Mouse (Mus musculus) midbrain, embryonic 11.5 days (tissue): Measurements from ENCODE around the gene Ttc30a1. TPM values are rescaled to one million over a fixed set of nuclear protein-coding genes. Genes with fewer than 3 reads are reported as not detected.

Experiments used
- ATAC-seq: fragments of 200-750 bp; cut with Nextera tagmentation; 2 replicates; pipeline ENCODE4 v1.8.0; 2017; ENCODE audit warnings: moderate TSS enrichment, moderate library complexity; ENCODE audit not compliant: low FRiP score
- DNase-seq: peaks from one replicate; pipeline ENCODE4 v3.0.0; 2015; ENCODE audit warnings: low spot score; ENCODE audit errors: missing footprints
- H3K27ac ChIP-seq: fragments of 300-500 bp; sonication (generic); 2 replicates; pipeline ENCODE4 v1.5.1; 2014; ENCODE audit warnings: low read depth, low read length
- H3K27me3 ChIP-seq: fragments of 300-500 bp; sonication (generic); 2 replicates; pipeline ENCODE4 v1.6.1; 2014; ENCODE audit warnings: mild to moderate bottlenecking, low read length, moderate library complexity, mixed read lengths; ENCODE audit not compliant: control insufficient read depth, insufficient read depth
- H3K36me3 ChIP-seq: fragments of 300-500 bp; sonication (generic); 2 replicates; pipeline ENCODE4 v1.6.1; 2014; ENCODE audit warnings: mild to moderate bottlenecking, low read length, moderate library complexity, mixed read lengths; ENCODE audit not compliant: control insufficient read depth, insufficient read depth
- H3K4me1 ChIP-seq: fragments of 300-500 bp; sonication (generic); 2 replicates; pipeline ENCODE4 v1.6.1; 2014; ENCODE audit warnings: low read length; ENCODE audit not compliant: control insufficient read depth, insufficient read depth
- H3K4me2 ChIP-seq: fragments of 300-500 bp; sonication (generic); 2 replicates; pipeline ENCODE4 v1.6.1; 2014; ENCODE audit warnings: mild to moderate bottlenecking, moderate library complexity
- H3K4me3 ChIP-seq: fragments of 300-500 bp; sonication (generic); 2 replicates; pipeline ENCODE4 v1.5.1; 2014; ENCODE audit warnings: low read depth, low read length
- H3K9ac ChIP-seq: fragments of 300-500 bp; sonication (generic); 2 replicates; pipeline ENCODE4 v1.6.1; 2014; ENCODE audit warnings: low read length
- H3K9me3 ChIP-seq: fragments of 300-500 bp; sonication (generic); 2 replicates; pipeline ENCODE4 v1.6.1; 2016; ENCODE audit warnings: low read length; ENCODE audit not compliant: control insufficient read depth
- WGBS: fragments of 180-500 bp; shearing (Covaris S2); extraction: QIAGEN DNeasy Blood & Tissue Kit; methylation state at CpG from one replicate; pipeline ENCODE4 v1.1.7; 2014; 5-methylcytosine and 5-hydroxymethylcytosine counted together
- polyA plus RNA-seq: library from polyadenylated mRNA; unstranded; fragments of >200 nt; fragmentation: Nextera tagmentation; extraction: Ambion mirVana; gene quantifications from 2 replicates; pipeline ENCODE4 v1.2.1, GENCODE M21; 2014

Gene Ttc30a1
- polyA plus RNA-seq, 1 experiment from 2014 or later, result 12.0 TPM

- DNase-seq (peak; percentile 61), ATAC-seq (no peak)
- no peaks in the 10 kb centered on the region for H3K9me3 ChIP-seq
- H3K4me2 ChIP-seq, result no peak overlapping the region
- H3K4me3 ChIP-seq, result no peak overlapping the region
- no peaks in the 10 kb centered on the region for H3K27me3 ChIP-seq
- 76% methylated on average over 9 of the region's 9 CpGs for WGBS
- H3K9ac ChIP-seq, result no peak overlapping the region
- no peak overlapping the region for H3K27ac ChIP-seq
- no peaks in the 10 kb centered on the region for H3K4me1 ChIP-seq
- no peaks in the 10 kb centered on the region for H3K36me3 ChIP-seq
Observed at GRCm38 (mm10) chr2:75974131-75974530, 7.6 kb downstream of the Ttc30a1 start.

- WGBS, result 28% methylated on average over 5 of the region's 5 CpGs
- Histone ChIP-seq H3K4me3 (no peak overlapping the region), H3K4me2 (peak overlapping the region; percentile 32), H3K9ac (no peak overlapping the region; the same call in 1 of the 2 replicates), H3K36me3 (no peaks in the 10 kb centered on the region), H3K4me1 (peaks cover 23% of the 10 kb centered on the region), H3K9me3 (no peaks in the 10 kb centered on the region), H3K27me3 (no peaks in the 10 kb centered on the region), H3K27ac (no peak overlapping the region)
- peak; percentile 94 for DNase-seq
- peak; percentile 67; the same call in 1 of the 2 replicates for ATAC-seq
Observed at GRCm38 (mm10) chr2:75964972-75965371, 16.8 kb downstream of the Ttc30a1 start.

GRCm38 (mm10) chr2:75964512-75964911 is 17.3 kb downstream of the Ttc30a1 start:
- H3K4me3 ChIP-seq, result no peak overlapping the region
- ATAC-seq, result peak; percentile 36

GRCm38 (mm10) chr2:75964051-75964450 is 17.7 kb downstream of the Ttc30a1 start:
- 69% methylated on average over 5 of the region's 5 CpGs for WGBS
- H3K9me3 ChIP-seq, result no peaks in the 10 kb centered on the region
- no peak overlapping the region for H3K27ac ChIP-seq
- DNase-seq (no peak), ATAC-seq (no peak)
- no peak overlapping the region for H3K4me3 ChIP-seq
- no peak overlapping the region for H3K4me2 ChIP-seq
- H3K9ac ChIP-seq, result no peak overlapping the region
- H3K4me1 ChIP-seq, result peaks cover 33% of the 10 kb centered on the region
- no peaks in the 10 kb centered on the region for H3K27me3 ChIP-seq
- H3K36me3 ChIP-seq, result no peaks in the 10 kb centered on the region

More at GRCm38 (mm10) chr2:75964512-75964911, 17.3 kb downstream of the Ttc30a1 start:
- H3K27ac ChIP-seq, result no peak overlapping the region
- no peaks in the 10 kb centered on the region for H3K36me3 ChIP-seq
- H3K4me1 ChIP-seq, result peaks cover 28% of the 10 kb centered on the region
- H3K27me3 ChIP-seq, result no peaks in the 10 kb centered on the region
- 14% methylated on average over 14 of the region's 14 CpGs for WGBS
- no peaks in the 10 kb centered on the region for H3K9me3 ChIP-seq
- H3K9ac ChIP-seq, result no peak overlapping the region; the same call in 1 of the 2 replicates
- peak; percentile 91 for DNase-seq
- H3K4me2 ChIP-seq, result peak overlapping the region; percentile 32

GRCm38 (mm10) chr2:75963211-75963840 is 18.4 kb downstream of the Ttc30a1 start:
- H3K27ac ChIP-seq, result no peak overlapping the region
- H3K4me2 ChIP-seq, result no peak overlapping the region
- peaks cover 35% of the 10 kb centered on the region for H3K4me1 ChIP-seq
- no peak for ATAC-seq
- DNase-seq, result peak; percentile 85
- H3K4me3 ChIP-seq, result no peak overlapping the region
- 47% methylated on average over 10 of the region's 10 CpGs for WGBS
- no peaks in the 10 kb centered on the region for H3K9me3 ChIP-seq
- H3K27me3 ChIP-seq, result no peaks in the 10 kb centered on the region
- H3K36me3 ChIP-seq, result no peaks in the 10 kb centered on the region
- H3K9ac ChIP-seq, result no peak overlapping the region

GRCm38 (mm10) chr2:75960366-75961330 is 21.1 kb downstream of the Ttc30a1 start:
- Histone ChIP-seq H3K4me1 (peaks cover 35% of the 10 kb centered on the region), H3K4me2 (peak overlapping the region; percentile 26), H3K27ac (peak overlapping the region; percentile 74; the same call in 1 of the 2 replicates), H3K4me3 (no peak overlapping the region), H3K27me3 (no peaks in the 10 kb centered on the region), H3K9me3 (no peaks in the 10 kb centered on the region), H3K9ac (peak overlapping the region; percentile 54), H3K36me3 (no peaks in the 10 kb centered on the region)
- ATAC-seq, result peak; percentile 33; the same call in 1 of the 2 replicates
- no peak for DNase-seq
- WGBS, result 46% methylated on average over 15 of the region's 15 CpGs

- WGBS, result 7% methylated on average over 15 of the region's 15 CpGs
- Histone ChIP-seq H3K27me3 (no peaks in the 10 kb centered on the region), H3K4me3 (no peak overlapping the region), H3K27ac (peak overlapping the region; percentile 74), H3K4me1 (peaks cover 35% of the 10 kb centered on the region), H3K9ac (peak overlapping the region; percentile 54), H3K4me2 (peak overlapping the region; percentile 26), H3K9me3 (no peaks in the 10 kb centered on the region), H3K36me3 (no peaks in the 10 kb centered on the region)
- ATAC-seq, result peak; percentile 66
- peak; percentile 95 for DNase-seq
Observed at GRCm38 (mm10) chr2:75959850-75960365, 21.9 kb downstream of the Ttc30a1 start.

- no peaks in the 10 kb centered on the region for H3K9me3 ChIP-seq
- no peaks in the 10 kb centered on the region for H3K27me3 ChIP-seq
- H3K9ac ChIP-seq, result peak overlapping the region; percentile 54; the same call in 1 of the 2 replicates
- DNase-seq (peak; percentile 92), ATAC-seq (peak; percentile 79; the same call in 1 of the 2 replicates)
- peak overlapping the region; percentile 26 for H3K4me2 ChIP-seq
- H3K4me1 ChIP-seq, result peaks cover 31% of the 10 kb centered on the region
- H3K27ac ChIP-seq, result peak overlapping the region; percentile 74; the same call in 1 of the 2 replicates
- 26% methylated on average over 18 of the region's 18 CpGs for WGBS
- H3K4me3 ChIP-seq, result no peak overlapping the region
- no peaks in the 10 kb centered on the region for H3K36me3 ChIP-seq
Observed at GRCm38 (mm10) chr2:75959183-75959849, 22.5 kb downstream of the Ttc30a1 start.
